Mouse (Mus musculus) thymus, adult 18-20 months (tissue): ENCODE data around the gene Ccin.
A peak's percentile ranks its signal among the peaks of the same experiment; 100 is the strongest.

ENCODE experiments used
- DNase-seq, 2 experiments: peaks; one replicate each; pipeline ENCODE4 v3.0.0; 2022; ENCODE audit warnings: mixed read lengths in 2 of 2

Gene Ccin

DNA sequence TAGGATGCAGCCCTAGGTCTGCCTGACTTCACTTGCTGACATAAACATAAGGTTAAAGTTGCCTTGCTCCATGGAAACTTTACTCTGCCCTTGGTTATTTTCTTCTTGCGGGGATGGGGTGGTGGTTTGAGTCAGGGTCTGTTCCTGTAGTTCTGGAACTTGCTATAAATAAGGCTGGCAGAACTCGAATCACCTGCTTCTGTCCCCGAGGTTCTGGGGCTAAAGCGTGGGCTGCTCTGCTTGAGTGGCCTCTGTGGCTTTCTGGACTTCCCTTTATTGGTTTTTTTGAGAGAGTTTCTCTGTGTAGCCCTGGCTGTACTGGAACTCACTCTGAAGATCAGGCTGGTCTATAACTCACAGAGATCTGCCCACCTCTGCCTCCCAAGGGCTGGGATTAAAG lies 32.8 kb downstream of the Ccin start:
- DNase-seq = no peak

- DNase-seq = no peak
Observed at GRCm38 (mm10) chr4:44016791-44017190, 33.5 kb downstream of the Ccin start.

GRCm38 (mm10) chr4:44022323-44022722 lies 39.0 kb downstream of the Ccin start:
- DNase-seq = peak in 1 of 2 experiments; percentile 31

DNA sequence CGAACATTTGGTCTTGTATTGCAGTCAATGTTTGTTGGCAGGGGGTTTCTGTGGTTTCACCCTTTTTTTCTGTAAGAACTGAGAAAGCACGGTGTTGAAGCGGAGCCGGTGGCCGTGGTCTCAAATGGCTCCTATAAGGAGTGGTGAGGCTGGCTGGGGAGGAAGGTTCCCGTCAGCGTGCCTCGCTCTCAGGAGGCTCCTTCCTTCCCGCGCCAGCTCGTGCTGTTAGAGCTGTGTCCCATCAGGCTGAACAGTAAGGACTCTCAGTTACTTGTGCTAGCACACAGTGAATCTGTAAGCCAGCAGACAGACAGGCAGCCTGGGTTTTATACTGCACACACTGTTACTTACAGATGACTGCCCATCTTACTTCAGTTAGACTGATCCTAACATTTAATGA lies 39.5 kb downstream of the Ccin start:
- DNase-seq = no peak

DNA sequence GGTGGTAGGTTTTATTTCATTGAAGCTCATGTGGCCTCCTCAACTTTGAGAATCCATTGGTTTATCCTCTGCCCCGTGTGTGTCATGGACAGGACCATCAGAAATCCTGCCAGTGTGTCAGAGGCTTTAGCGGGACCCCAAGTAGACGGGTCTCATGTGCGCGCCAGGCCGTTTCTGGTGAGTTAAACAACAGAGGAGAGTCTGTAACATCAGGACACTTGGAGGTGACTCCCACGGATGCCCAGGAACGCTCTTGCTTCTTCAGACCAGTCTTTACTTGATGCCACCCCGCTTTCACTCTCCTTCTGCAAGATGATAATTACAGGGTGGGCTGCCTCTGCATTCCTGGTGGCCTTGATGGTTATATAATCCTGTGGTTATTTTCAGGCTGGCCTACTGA lies 40.4 kb downstream of the Ccin start:
- no peak for DNase-seq

GRCm38 (mm10) chr4:44024241-44024640 lies 41.0 kb downstream of the Ccin start:
- DNase-seq = no peak

- DNase-seq = no peak
Observed at GRCm38 (mm10) chr4:44025570-44025969, 42.3 kb downstream of the Ccin start.

DNA sequence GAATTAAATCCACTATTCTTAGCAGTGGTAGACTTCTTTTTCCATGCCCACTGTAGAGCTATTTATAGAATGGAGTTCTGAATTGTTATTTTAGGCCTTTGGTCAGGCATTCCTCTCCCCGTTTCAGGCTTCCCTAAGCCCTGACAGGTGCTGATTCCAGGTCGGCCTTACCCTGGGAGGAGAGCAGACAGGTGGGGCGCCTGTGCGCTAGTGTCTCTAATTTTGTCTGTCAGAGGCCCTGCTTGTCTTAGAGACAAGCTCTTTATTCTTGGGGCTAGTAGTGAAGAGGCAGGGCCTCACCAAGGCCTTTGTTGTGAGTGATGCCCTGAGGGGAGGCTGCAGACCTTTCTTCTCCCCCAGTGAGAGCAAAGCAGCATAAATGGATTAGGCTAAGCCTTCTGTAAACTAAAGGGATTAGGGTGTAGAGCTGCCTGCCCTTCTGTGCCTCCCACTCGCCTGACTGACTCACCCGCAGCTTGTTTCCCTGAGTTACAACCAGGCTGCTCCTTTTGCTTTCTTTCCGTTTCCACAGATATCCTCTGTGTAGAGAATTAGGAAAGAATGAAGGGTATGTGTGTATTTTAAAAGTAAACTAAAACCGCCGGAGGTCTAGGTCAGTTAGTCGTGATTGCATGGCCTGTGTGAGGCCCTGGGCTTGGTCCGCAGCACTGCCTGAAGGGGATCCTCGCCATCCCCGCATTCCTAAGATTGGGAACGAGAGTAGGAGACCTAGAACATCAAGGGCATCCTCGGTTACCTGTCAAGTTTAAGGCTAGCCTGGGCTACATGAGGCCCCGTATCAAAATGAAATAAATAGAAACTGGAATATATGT lies 45.2 kb downstream of the Ccin start:
- no peak for DNase-seq

GRCm38 (mm10) chr4:44029661-44030066 lies 46.4 kb downstream of the Ccin start:
- no peak for DNase-seq

DNA sequence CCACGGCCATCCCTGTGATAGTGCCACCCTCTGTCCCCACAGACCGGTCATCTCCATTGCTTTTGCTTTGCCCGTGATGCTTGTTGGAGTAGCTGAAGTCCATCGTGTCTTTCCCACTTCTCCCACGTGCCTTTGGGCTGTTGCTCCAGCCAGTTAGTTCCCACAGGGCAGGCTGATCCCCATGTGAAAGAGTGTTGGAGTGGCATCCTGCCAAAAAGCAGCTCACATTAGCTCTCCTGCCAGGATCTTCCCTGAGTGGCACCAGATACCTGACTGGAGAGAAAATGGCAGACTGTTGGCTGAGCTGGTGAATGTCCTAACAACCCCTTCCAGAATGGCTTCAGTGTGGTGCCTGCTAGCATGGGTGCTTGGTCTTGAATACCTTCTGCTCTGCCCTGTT lies 48.2 kb downstream of the Ccin start:
- DNase-seq = no peak
